Mouse (Mus musculus) kidney, embryonic 14.5 days (tissue): ENCODE data around the gene Cst11. TPM values are rescaled to one million over a fixed set of nuclear protein-coding genes. Genes with fewer than 3 reads are reported as not detected.

Experiments
- ATAC-seq: fragments of 200-750 bp; cut with Nextera tagmentation; 2 replicates; pipeline ENCODE4 v1.8.0; 2017; ENCODE audit warnings: moderate number of reproducible peaks, mild to moderate bottlenecking, moderate TSS enrichment, moderate library complexity; ENCODE audit not compliant: low FRiP score, low TSS enrichment
- H3K27ac ChIP-seq: fragments of 300-500 bp; sonication (generic); 2 replicates; pipeline ENCODE4 v1.5.1; 2014; ENCODE audit warnings: low read depth, mild to moderate bottlenecking, low read length, moderate library complexity, mixed read lengths
- H3K27me3 ChIP-seq: fragments of 300-500 bp; sonication (generic); 2 replicates; pipeline ENCODE4 v1.6.1; 2014; ENCODE audit warnings: mild to moderate bottlenecking, low read length; ENCODE audit not compliant: control insufficient read depth, insufficient read depth
- H3K36me3 ChIP-seq: fragments of 300-500 bp; sonication (generic); 2 replicates; pipeline ENCODE4 v1.6.1; 2014; ENCODE audit warnings: low read length, mixed read lengths; ENCODE audit not compliant: control insufficient read depth, insufficient read depth
- H3K4me1 ChIP-seq: fragments of 300-500 bp; sonication (generic); 2 replicates; pipeline ENCODE4 v1.6.1; 2014; ENCODE audit warnings: low read length, mixed read lengths; ENCODE audit not compliant: control insufficient read depth, insufficient read depth
- H3K4me2 ChIP-seq: fragments of 300-500 bp; sonication (generic); replicated peaks from 2 replicates; pipeline ENCODE4 v1.6.1; 2014; ENCODE audit warnings: low read depth, mild to moderate bottlenecking, low read length
- H3K4me3 ChIP-seq: fragments of 300-500 bp; sonication (generic); 2 replicates; pipeline ENCODE4 v1.5.1; 2014; ENCODE audit warnings: mild to moderate bottlenecking, low read length
- H3K9ac ChIP-seq: fragments of 300-500 bp; sonication (generic); 2 replicates; pipeline ENCODE4 v1.6.1; 2014; ENCODE audit warnings: low read depth, mild to moderate bottlenecking, low read length, moderate library complexity
- H3K9me3 ChIP-seq: fragments of 300-500 bp; sonication (generic); 2 replicates; pipeline ENCODE4 v1.6.1; 2016; ENCODE audit warnings: low read length; ENCODE audit not compliant: control insufficient read depth
- WGBS: fragments of 180-500 bp; shearing (Covaris S2); extraction: QIAGEN DNeasy Blood & Tissue Kit; methylation state at CpG from one replicate; pipeline ENCODE4 v1.1.7; 2014; 5-methylcytosine and 5-hydroxymethylcytosine counted together
- polyA plus RNA-seq: library from polyadenylated mRNA; unstranded; fragments of >200 nt; fragmentation: Nextera tagmentation; extraction: Ambion mirVana; gene quantifications from 2 replicates; pipeline ENCODE4 v1.2.1, GENCODE M21; 2014

Gene Cst11
- polyA plus RNA-seq, 1 experiment from 2014 or later = not detected

GRCm38 (mm10) chr2:148751893-148752813, 19.1 kb downstream of the Cst11 start:
- no peak overlapping the region for H3K27ac ChIP-seq
- H3K27me3 ChIP-seq = no peaks in the 10 kb centered on the region
- 20% methylated on average over 15 of the region's 15 CpGs for WGBS
- H3K4me3 ChIP-seq = peak overlapping the region; percentile 23; the same call in 1 of the 2 replicates
- peak overlapping the region; percentile 56 for H3K4me2 ChIP-seq
- H3K9ac ChIP-seq = no peak overlapping the region
- peak; percentile 89 for ATAC-seq
- no peaks in the 10 kb centered on the region for H3K4me1 ChIP-seq
- H3K36me3 ChIP-seq = no peaks in the 10 kb centered on the region
- no peaks in the 10 kb centered on the region for H3K9me3 ChIP-seq

- Histone ChIP-seq H3K9me3 (no peaks in the 10 kb centered on the region), H3K4me2 (no peak within 1 kb of the TSS), H3K9ac (no peak within 1 kb of the TSS), H3K36me3 (no peaks in the 10 kb centered on the region), H3K27ac (no peak within 1 kb of the TSS), H3K27me3 (no peaks in the 10 kb centered on the region), H3K4me3 (no peak within 1 kb of the TSS), H3K4me1 (no peaks in the 10 kb centered on the region)
- WGBS = 77% methylated on average over 1 of the region's 1 CpGs
- ATAC-seq = no peak
Measured at GRCm38 (mm10) chr2:148750058-148750457, 21.2 kb downstream of the Cst11 start, which contains the start of gene Cstl1. Gene Cstl1 (plus strand): TSS chr2:148750358.

GRCm38 (mm10) chr2:148743846-148744407, 27.4 kb downstream of the Cst11 start:
- ATAC-seq = no peak
- Histone ChIP-seq H3K9ac (no peak overlapping the region), H3K9me3 (no peaks in the 10 kb centered on the region), H3K27me3 (no peaks in the 10 kb centered on the region), H3K27ac (no peak overlapping the region), H3K4me3 (no peak overlapping the region), H3K4me1 (no peaks in the 10 kb centered on the region), H3K36me3 (no peaks in the 10 kb centered on the region), H3K4me2 (no peak overlapping the region)
- WGBS = 82% methylated on average over 3 of the region's 3 CpGs

- no peak for ATAC-seq
- H3K9ac ChIP-seq = no peak overlapping the region
- H3K4me3 ChIP-seq = no peak overlapping the region
- WGBS = 78% methylated on average over 3 of the region's 3 CpGs
- no peak overlapping the region for H3K4me2 ChIP-seq
- no peaks in the 10 kb centered on the region for H3K4me1 ChIP-seq
- no peaks in the 10 kb centered on the region for H3K9me3 ChIP-seq
- no peak overlapping the region for H3K27ac ChIP-seq
- no peaks in the 10 kb centered on the region for H3K27me3 ChIP-seq
- no peaks in the 10 kb centered on the region for H3K36me3 ChIP-seq
Measured at GRCm38 (mm10) chr2:148743001-148743400, 28.3 kb downstream of the Cst11 start.

- WGBS = 3% methylated on average over 18 of the region's 18 CpGs
- no peaks in the 10 kb centered on the region for H3K4me1 ChIP-seq
- H3K36me3 ChIP-seq = no peaks in the 10 kb centered on the region
Measured at GRCm38 (mm10) chr2:148732327-148733000, 38.8 kb downstream of the Cst11 start, which contains the start of gene Napb. Gene Napb (minus strand): TSS chr2:148732467.

GRCm38 (mm10) chr2:148731614-148732326, 39.5 kb downstream of the Cst11 start:
- under 1% methylated on average over 35 of the region's 35 CpGs for WGBS
- peaks cover 4% of the 10 kb centered on the region for H3K9me3 ChIP-seq
- no peaks in the 10 kb centered on the region for H3K27me3 ChIP-seq
- peak overlapping the region; percentile 86 for H3K4me2 ChIP-seq
- H3K36me3 ChIP-seq = no peaks in the 10 kb centered on the region
- peak overlapping the region; percentile 74 for H3K9ac ChIP-seq
- H3K4me1 ChIP-seq = no peaks in the 10 kb centered on the region
- H3K4me3 ChIP-seq = peak overlapping the region; percentile 82
- peak; percentile 68; the same call in 1 of the 2 replicates for ATAC-seq
- no peak overlapping the region for H3K27ac ChIP-seq

More at GRCm38 (mm10) chr2:148732327-148733000, 38.8 kb downstream of the Cst11 start, which contains the start of gene Napb:
- Histone ChIP-seq H3K27me3 (no peaks in the 10 kb centered on the region), H3K4me2 (peak within 1 kb of the TSS; percentile 86), H3K9ac (peak within 1 kb of the TSS; percentile 74), H3K9me3 (peaks cover 4% of the 10 kb centered on the region), H3K4me3 (peak within 1 kb of the TSS; percentile 82), H3K27ac (no peak within 1 kb of the TSS)
- peak; percentile 100 for ATAC-seq

GRCm38 (mm10) chr2:148719271-148719995, 51.9 kb downstream of the Cst11 start:
- H3K9me3 ChIP-seq = no peaks in the 10 kb centered on the region
- H3K27me3 ChIP-seq = no peaks in the 10 kb centered on the region
- no peak overlapping the region for H3K9ac ChIP-seq
- ATAC-seq = no peak
- H3K27ac ChIP-seq = no peak overlapping the region
- no peak overlapping the region for H3K4me2 ChIP-seq
- no peak overlapping the region for H3K4me3 ChIP-seq
- no peaks in the 10 kb centered on the region for H3K36me3 ChIP-seq
- 50% methylated on average over 2 of the region's 2 CpGs for WGBS
- H3K4me1 ChIP-seq = no peaks in the 10 kb centered on the region
